Mouse (Mus musculus): ENCODE results near the gene Gtdc1.

The Gtdc1 gene

GRCm38 (mm10) chr2:44518085-44518484, 409.4 kb downstream of the Gtdc1 start:
- DNase-seq: no peak

Measured in thymus, postnatal 14 days (tissue).